Mouse (Mus musculus): ENCODE measurements around the gene Zic3. TPM values are rescaled to one million over a fixed set of nuclear protein-coding genes. Genes with fewer than 3 reads are reported as not detected.
A peak's percentile ranks its signal among the peaks of the same experiment; 100 is the strongest.

The Zic3 gene
- polyA plus RNA-seq, 1 experiment from 2014 or later: not detected

DNA sequence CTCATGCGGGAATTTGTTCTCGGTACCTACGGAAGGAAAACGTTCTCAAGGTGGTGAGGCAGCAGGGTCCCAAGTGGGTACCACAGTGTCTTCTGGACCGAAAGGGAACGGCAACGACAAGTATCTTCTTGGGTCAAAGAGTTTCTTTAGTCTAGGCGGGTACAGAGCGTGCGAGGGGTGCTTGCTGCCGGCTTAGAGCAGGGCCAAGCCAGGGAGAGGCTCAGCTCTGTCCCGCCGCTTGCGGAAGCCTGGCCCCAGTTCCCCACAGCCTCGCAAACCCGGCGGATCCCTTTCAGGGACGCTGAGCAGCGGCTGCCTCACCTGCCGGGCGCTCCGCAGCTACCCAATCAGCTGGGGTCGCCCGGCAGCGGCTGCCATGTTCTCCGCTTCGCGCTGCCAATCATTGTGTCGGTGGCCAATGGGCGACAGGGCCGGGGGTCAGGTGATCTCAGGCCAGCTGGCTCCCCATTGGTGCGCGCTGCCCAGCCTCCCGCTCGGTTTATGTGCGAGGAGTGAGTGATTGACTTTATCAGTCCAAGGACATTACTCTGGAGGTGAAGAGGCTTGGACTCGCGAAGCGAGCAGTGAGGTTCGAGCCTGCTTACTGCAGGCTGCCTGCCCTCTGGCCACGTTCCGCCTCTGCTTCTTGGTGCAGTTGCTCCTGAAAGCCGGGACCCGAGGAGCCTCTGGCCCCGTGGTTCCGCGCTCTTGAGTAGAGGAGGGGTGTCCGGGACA, 7.8 kb downstream of the Zic3 start:
- WGBS: 15% methylated on average over 47 of the region's 48 CpGs
- no peak overlapping the region for H3K27ac ChIP-seq
- H3K9me3 ChIP-seq: no peaks in the 10 kb centered on the region
- peak overlapping the region; percentile 37 for H3K4me3 ChIP-seq
- H3K9ac ChIP-seq: no peak overlapping the region
- H3K4me1 ChIP-seq: 0 out of 2 replicates have a peak, but pooled peaks cover 5% of the 10 kb centered on the region
- peaks cover 89% of the 10 kb centered on the region for H3K27me3 ChIP-seq
- no peaks in the 10 kb centered on the region for H3K36me3 ChIP-seq
- ATAC-seq (ENCODE audit: borderline replicate concordance, extremely low read depth, low FRiP score, low TSS enrichment): peak; percentile 79; the same call in 1 of the 2 replicates
- H3K4me2 ChIP-seq: peak overlapping the region; percentile 58

- Histone ChIP-seq H3K4me1 (0 out of 2 replicates have a peak, but pooled peaks cover 5% of the 10 kb centered on the region), H3K27ac (no peak overlapping the region), H3K36me3 (no peaks in the 10 kb centered on the region), H3K4me2 (peak overlapping the region; percentile 58), H3K9ac (no peak overlapping the region), H3K9me3 (no peaks in the 10 kb centered on the region), H3K27me3 (peaks cover 82% of the 10 kb centered on the region), H3K4me3 (peak overlapping the region; percentile 37)
- 15% methylated on average over 51 of the region's 56 CpGs for WGBS
- ATAC-seq (ENCODE audit: borderline replicate concordance, extremely low read depth, low FRiP score, low TSS enrichment): peak; percentile 51; the same call in 1 of the 2 replicates
Measured at GRCm38 (mm10) chrX:58030835-58031670, 8.6 kb downstream of the Zic3 start.

DNA sequence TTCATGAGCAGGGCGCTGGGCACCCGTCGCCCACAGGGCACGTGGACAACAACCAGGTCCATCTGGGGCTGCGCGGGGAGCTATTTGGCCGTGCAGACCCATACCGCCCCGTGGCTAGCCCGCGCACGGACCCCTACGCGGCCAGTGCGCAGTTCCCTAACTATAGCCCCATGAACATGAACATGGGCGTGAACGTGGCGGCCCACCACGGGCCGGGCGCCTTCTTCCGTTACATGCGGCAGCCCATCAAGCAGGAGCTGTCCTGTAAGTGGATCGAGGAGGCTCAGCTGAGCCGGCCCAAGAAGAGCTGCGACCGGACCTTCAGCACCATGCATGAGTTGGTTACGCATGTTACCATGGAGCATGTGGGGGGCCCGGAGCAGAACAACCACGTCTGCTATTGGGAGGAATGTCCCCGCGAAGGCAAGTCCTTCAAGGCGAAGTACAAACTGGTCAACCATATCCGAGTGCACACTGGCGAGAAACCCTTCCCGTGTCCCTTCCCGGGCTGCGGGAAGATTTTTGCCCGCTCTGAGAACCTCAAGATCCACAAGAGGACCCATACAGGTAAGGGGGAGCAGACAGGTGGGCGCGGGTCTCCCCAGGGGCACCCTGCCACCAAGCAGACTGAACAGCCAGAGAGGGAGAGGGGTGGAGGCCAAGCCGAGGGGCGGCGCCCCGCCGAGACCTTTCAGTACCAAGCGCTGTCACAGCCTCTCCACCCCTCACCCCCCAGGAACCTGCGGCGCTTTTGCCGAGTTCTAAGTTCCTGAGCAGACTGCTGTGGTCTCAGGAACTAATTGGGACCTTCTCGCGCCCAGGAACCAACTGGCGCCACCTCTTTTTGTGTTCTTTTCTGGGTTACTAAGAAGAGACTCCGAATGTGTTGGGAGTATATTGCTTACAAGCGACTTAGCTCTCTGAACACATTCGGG, 9.4 kb downstream of the Zic3 start:
- Histone ChIP-seq H3K9ac (no peak overlapping the region), H3K4me3 (peak overlapping the region; percentile 37), H3K27ac (no peak overlapping the region), H3K27me3 (peaks cover 82% of the 10 kb centered on the region), H3K4me2 (peak overlapping the region; percentile 58), H3K36me3 (no peaks in the 10 kb centered on the region), H3K9me3 (no peaks in the 10 kb centered on the region), H3K4me1 (0 out of 2 replicates have a peak, but pooled peaks cover 5% of the 10 kb centered on the region)
- ATAC-seq (ENCODE audit: borderline replicate concordance, extremely low read depth, low FRiP score, low TSS enrichment): peak; percentile 39; the same call in 1 of the 2 replicates
- WGBS: 14% methylated on average over 56 of the region's 56 CpGs

GRCm38 (mm10) chrX:58032622-58033021, 10.1 kb downstream of the Zic3 start:
- Histone ChIP-seq H3K4me3 (no peak overlapping the region), H3K9me3 (no peaks in the 10 kb centered on the region), H3K4me1 (0 out of 2 replicates have a peak, but pooled peaks cover 5% of the 10 kb centered on the region), H3K9ac (no peak overlapping the region), H3K36me3 (no peaks in the 10 kb centered on the region), H3K4me2 (no peak overlapping the region), H3K27me3 (peaks cover 79% of the 10 kb centered on the region), H3K27ac (no peak overlapping the region)
- 9% methylated on average over 7 of the region's 7 CpGs for WGBS
- ATAC-seq (ENCODE audit: borderline replicate concordance, extremely low read depth, low FRiP score, low TSS enrichment): no peak

DNA sequence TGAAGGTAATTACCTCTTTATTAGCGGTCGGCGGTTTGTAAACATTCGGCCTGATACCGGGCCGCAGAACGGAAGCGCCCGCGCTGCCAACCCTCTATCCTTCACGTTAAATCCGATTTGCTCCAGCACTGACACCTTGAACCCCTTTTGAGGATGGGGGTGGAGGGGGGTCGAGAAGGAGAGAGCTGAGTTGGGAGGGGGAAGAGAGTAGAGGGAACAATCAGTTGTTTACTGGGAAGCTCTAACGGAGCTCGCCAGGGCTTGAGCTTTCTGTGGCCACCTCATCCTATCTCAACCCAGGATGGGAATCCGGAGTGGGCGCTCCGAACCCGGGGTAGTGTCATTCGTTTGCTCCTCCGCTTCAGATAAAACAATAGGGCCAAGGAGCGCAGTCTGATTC, 11.0 kb downstream of the Zic3 start:
- Histone ChIP-seq H3K9me3 (no peaks in the 10 kb centered on the region), H3K4me3 (no peak overlapping the region), H3K4me2 (no peak overlapping the region), H3K9ac (no peak overlapping the region), H3K27ac (no peak overlapping the region), H3K4me1 (0 out of 2 replicates have a peak, but pooled peaks cover 5% of the 10 kb centered on the region), H3K36me3 (no peaks in the 10 kb centered on the region), H3K27me3 (peaks cover 80% of the 10 kb centered on the region)
- no peak for ATAC-seq (ENCODE audit: borderline replicate concordance, extremely low read depth, low FRiP score, low TSS enrichment)
- 12% methylated on average over 22 of the region's 22 CpGs for WGBS

GRCm38 (mm10) chrX:58038061-58039007, 15.8 kb downstream of the Zic3 start:
- H3K9ac ChIP-seq: no peak overlapping the region
- no peak overlapping the region for H3K27ac ChIP-seq

GRCm38 (mm10) chrX:58039703-58040102, 17.2 kb downstream of the Zic3 start:
- Histone ChIP-seq H3K4me1 (no peaks in the 10 kb centered on the region), H3K9ac (no peak overlapping the region), H3K36me3 (no peaks in the 10 kb centered on the region), H3K9me3 (no peaks in the 10 kb centered on the region), H3K27ac (no peak overlapping the region), H3K27me3 (peaks cover 48% of the 10 kb centered on the region), H3K4me2 (no peak overlapping the region), H3K4me3 (no peak overlapping the region)
- WGBS: 31% methylated on average over 4 of the region's 4 CpGs
- no peak for ATAC-seq (ENCODE audit: borderline replicate concordance, extremely low read depth, low FRiP score, low TSS enrichment)

More at GRCm38 (mm10) chrX:58038061-58039007, 15.8 kb downstream of the Zic3 start:
- 13% methylated on average over 69 of the region's 70 CpGs for WGBS
- Histone ChIP-seq H3K4me2 (peak overlapping the region; percentile 59), H3K36me3 (no peaks in the 10 kb centered on the region), H3K4me1 (no peaks in the 10 kb centered on the region), H3K9me3 (no peaks in the 10 kb centered on the region), H3K27me3 (peaks cover 62% of the 10 kb centered on the region), H3K4me3 (peak overlapping the region; percentile 31)
- no peak for ATAC-seq (ENCODE audit: borderline replicate concordance, extremely low read depth, low FRiP score, low TSS enrichment)

DNA sequence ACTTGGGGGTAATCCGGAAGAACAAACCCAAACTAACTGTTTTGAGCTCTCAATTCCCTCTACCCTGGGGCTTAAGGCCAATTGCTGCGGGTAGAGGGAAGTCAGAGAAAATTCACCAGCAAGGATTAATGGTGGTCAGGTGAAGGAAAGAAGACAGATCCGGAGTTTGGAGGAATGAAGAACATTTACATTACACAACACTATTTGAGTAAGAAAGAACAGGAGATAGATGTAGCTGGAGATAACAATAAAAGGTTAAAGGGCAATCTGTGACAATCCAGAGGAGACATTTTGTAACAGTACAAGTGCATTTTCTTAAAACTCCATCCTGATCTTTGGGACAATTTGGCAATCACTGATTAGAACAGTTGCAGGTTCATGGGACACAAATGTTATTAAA, 19.4 kb downstream of the Zic3 start:
- H3K9me3 ChIP-seq: no peaks in the 10 kb centered on the region
- no peak overlapping the region for H3K4me2 ChIP-seq
- 52% methylated on average over 3 of the region's 3 CpGs for WGBS
- H3K4me3 ChIP-seq: no peak overlapping the region
- H3K4me1 ChIP-seq: no peaks in the 10 kb centered on the region
- no peak for ATAC-seq (ENCODE audit: borderline replicate concordance, extremely low read depth, low FRiP score, low TSS enrichment)
- H3K9ac ChIP-seq: no peak overlapping the region
- H3K27me3 ChIP-seq: peaks cover 40% of the 10 kb centered on the region
- H3K36me3 ChIP-seq: no peaks in the 10 kb centered on the region
- no peak overlapping the region for H3K27ac ChIP-seq

- H3K4me2 ChIP-seq: no peak overlapping the region
- peaks cover 36% of the 10 kb centered on the region for H3K27me3 ChIP-seq
- WGBS: 70% methylated on average over 4 of the region's 4 CpGs
- no peak overlapping the region for H3K27ac ChIP-seq
- H3K36me3 ChIP-seq: no peaks in the 10 kb centered on the region
- H3K9me3 ChIP-seq: no peaks in the 10 kb centered on the region
- no peak overlapping the region for H3K4me3 ChIP-seq
- ATAC-seq (ENCODE audit: borderline replicate concordance, extremely low read depth, low FRiP score, low TSS enrichment): no peak
- H3K4me1 ChIP-seq: no peaks in the 10 kb centered on the region
- H3K9ac ChIP-seq: no peak overlapping the region
Measured at GRCm38 (mm10) chrX:58042512-58042911, 20.0 kb downstream of the Zic3 start.
